Mouse (Mus musculus) E14TG2a.4 (cell line): ENCODE results near the gene Slc44a4.
"Not testable (repeated sequence)": the region's sequence is repeated elsewhere in the genome, so short reads cannot be mapped to it uniquely, and the experiment has no call there.

ENCODE experiments used
- CTCF ChIP-seq: conservative IDR thresholded peaks from 2 replicates; pipeline ENCODE4 v1.5.1; 2014; ENCODE audit warnings: low read length
- POU5F1 ChIP-seq: IDR thresholded peaks from 2 replicates; pipeline ENCODE4 v1.6.1; 2014; ENCODE audit warnings: low read length, borderline replicate concordance

GRCm38 (mm10) chr17:34901948-34902347 lies 12.3 kb upstream of the Slc44a4 start:
- TF ChIP-seq CTCF, POU5F1: not testable (repeated sequence)
